Mouse (Mus musculus): Measurements from ENCODE around the gene Uba3. TPM values are rescaled to one million over a fixed set of nuclear protein-coding genes. Genes with fewer than 3 reads are reported as not detected.

Gene Uba3
- polyA plus RNA-seq, 1 experiment from 2014 or later = 90.6 TPM

- Histone ChIP-seq H3K27me3 (ENCODE audit: insufficient read depth, poor library complexity, severe bottlenecking) (no peaks in the 10 kb centered on the region), H3K9me3 (no peaks in the 10 kb centered on the region), H3K4me1 (peaks cover 29% of the 10 kb centered on the region), H3K4me3 (no peak overlapping the region), H3K27ac (peak overlapping the region; percentile 25; the same call in 1 of the 2 replicates), H3K36me3 (no peaks in the 10 kb centered on the region)
- no peak for DNase-seq (ENCODE audit: low spot score)
- WGBS = 30% methylated on average over 3 of the region's 3 CpGs
Measured at GRCm38 (mm10) chr6:97208406-97208805, 3.0 kb upstream of the Uba3 start.

- Histone ChIP-seq H3K36me3 (no peaks in the 10 kb centered on the region), H3K27ac (no peak overlapping the region), H3K4me1 (peaks cover 26% of the 10 kb centered on the region), H3K4me3 (no peak overlapping the region), H3K27me3 (ENCODE audit: insufficient read depth, poor library complexity, severe bottlenecking) (no peaks in the 10 kb centered on the region), H3K9me3 (no peaks in the 10 kb centered on the region)
- 77% methylated on average over 4 of the region's 4 CpGs for WGBS
- DNase-seq (ENCODE audit: low spot score) = no peak
Measured at GRCm38 (mm10) chr6:97207085-97207484, 1.6 kb upstream of the Uba3 start.

- Histone ChIP-seq H3K27me3 (ENCODE audit: insufficient read depth, poor library complexity, severe bottlenecking) (no peaks in the 10 kb centered on the region), H3K4me3 (peak overlapping the region; percentile 91), H3K4me1 (peaks cover 16% of the 10 kb centered on the region), H3K27ac (peak overlapping the region; percentile 97), H3K9me3 (no peaks in the 10 kb centered on the region), H3K36me3 (peaks cover 6% of the 10 kb centered on the region; the same call in 1 of the 2 replicates)
- WGBS = 1% methylated on average over 16 of the region's 16 CpGs
- DNase-seq (ENCODE audit: low spot score) = no peak
Measured at GRCm38 (mm10) chr6:97204952-97205351, 495 bp downstream of the Uba3 start.

GRCm38 (mm10) chr6:97204252-97204869 is 1.1 kb downstream of the Uba3 start:
- H3K36me3 ChIP-seq = peaks cover 6% of the 10 kb centered on the region; the same call in 1 of the 2 replicates
- peak overlapping the region; percentile 97 for H3K27ac ChIP-seq
- H3K27me3 ChIP-seq (ENCODE audit: insufficient read depth, poor library complexity, severe bottlenecking) = no peaks in the 10 kb centered on the region
- peaks cover 16% of the 10 kb centered on the region for H3K4me1 ChIP-seq
- H3K9me3 ChIP-seq = no peaks in the 10 kb centered on the region
- WGBS = 17% methylated on average over 9 of the region's 9 CpGs
- no peak for DNase-seq (ENCODE audit: low spot score)
- H3K4me3 ChIP-seq = peak overlapping the region; percentile 91

DNA sequence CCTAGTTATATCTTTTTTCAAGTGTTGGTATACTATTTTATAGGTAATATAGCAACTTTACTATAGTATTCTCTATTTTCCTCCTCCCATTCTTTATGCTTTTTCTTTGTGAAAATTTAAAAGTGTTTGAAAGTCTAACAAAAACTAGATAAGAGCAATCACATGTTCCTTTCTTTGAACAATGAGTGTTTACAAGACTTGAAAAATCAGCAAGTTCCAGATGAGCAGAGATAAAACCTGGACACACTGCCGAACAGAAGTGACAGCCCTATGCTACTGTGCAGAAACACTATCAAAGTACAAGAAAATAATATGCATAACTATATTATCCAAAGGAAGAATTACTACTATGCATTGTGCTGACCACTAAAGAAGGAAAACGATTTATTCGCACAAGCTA is 3.0 kb downstream of the Uba3 start:
- H3K4me1 ChIP-seq = peaks cover 12% of the 10 kb centered on the region
- H3K27ac ChIP-seq = no peak overlapping the region
- H3K36me3 ChIP-seq = peaks cover 20% of the 10 kb centered on the region
- H3K4me3 ChIP-seq = no peak overlapping the region
- 85% methylated on average over 3 of the region's 3 CpGs for WGBS
- DNase-seq (ENCODE audit: low spot score) = no peak
- no peaks in the 10 kb centered on the region for H3K9me3 ChIP-seq
- no peaks in the 10 kb centered on the region for H3K27me3 ChIP-seq (ENCODE audit: insufficient read depth, poor library complexity, severe bottlenecking)

- Histone ChIP-seq H3K27ac (no peak overlapping the region), H3K4me1 (peaks cover 12% of the 10 kb centered on the region), H3K27me3 (ENCODE audit: insufficient read depth, poor library complexity, severe bottlenecking) (no peaks in the 10 kb centered on the region), H3K36me3 (peaks cover 41% of the 10 kb centered on the region), H3K4me3 (no peak overlapping the region), H3K9me3 (no peaks in the 10 kb centered on the region)
- DNase-seq (ENCODE audit: low spot score) = no peak
- WGBS = 71% methylated on average over 3 of the region's 3 CpGs
Measured at GRCm38 (mm10) chr6:97200437-97200836, 5.0 kb downstream of the Uba3 start.

DNA sequence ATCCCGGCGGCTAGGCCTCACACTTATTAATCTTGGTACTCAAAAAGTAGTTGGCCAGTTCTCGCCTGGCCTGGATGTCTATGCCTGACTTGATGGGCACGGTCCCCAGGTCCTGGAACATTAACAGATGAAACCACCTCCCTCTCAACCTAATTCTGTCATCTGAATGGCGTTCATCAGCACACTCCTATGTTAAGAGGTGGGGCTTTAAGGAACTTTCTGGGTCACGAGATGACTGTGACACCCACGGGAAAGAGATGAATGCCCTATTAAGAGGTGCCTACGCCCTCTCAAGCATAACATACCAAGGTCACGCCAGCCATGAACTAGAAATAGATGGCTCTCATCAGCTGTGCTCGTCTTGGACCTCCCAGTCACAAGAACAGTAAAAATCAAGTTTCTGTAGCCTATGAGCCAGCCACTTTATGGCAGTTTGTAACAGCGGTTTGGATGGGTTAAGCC is 26.0 kb downstream of the Uba3 start:
- H3K27me3 ChIP-seq (ENCODE audit: insufficient read depth, poor library complexity, severe bottlenecking) = no peaks in the 10 kb centered on the region
- peak overlapping the region; percentile 95 for H3K27ac ChIP-seq
- H3K36me3 ChIP-seq = peaks cover 34% of the 10 kb centered on the region
- H3K4me1 ChIP-seq = peaks cover 23% of the 10 kb centered on the region
- DNase-seq (ENCODE audit: low spot score) = peak; percentile 76
- H3K4me3 ChIP-seq = peak overlapping the region; percentile 93
- no peaks in the 10 kb centered on the region for H3K9me3 ChIP-seq
- 7% methylated on average over 11 of the region's 11 CpGs for whole genome bisulfite sequencing

DNA sequence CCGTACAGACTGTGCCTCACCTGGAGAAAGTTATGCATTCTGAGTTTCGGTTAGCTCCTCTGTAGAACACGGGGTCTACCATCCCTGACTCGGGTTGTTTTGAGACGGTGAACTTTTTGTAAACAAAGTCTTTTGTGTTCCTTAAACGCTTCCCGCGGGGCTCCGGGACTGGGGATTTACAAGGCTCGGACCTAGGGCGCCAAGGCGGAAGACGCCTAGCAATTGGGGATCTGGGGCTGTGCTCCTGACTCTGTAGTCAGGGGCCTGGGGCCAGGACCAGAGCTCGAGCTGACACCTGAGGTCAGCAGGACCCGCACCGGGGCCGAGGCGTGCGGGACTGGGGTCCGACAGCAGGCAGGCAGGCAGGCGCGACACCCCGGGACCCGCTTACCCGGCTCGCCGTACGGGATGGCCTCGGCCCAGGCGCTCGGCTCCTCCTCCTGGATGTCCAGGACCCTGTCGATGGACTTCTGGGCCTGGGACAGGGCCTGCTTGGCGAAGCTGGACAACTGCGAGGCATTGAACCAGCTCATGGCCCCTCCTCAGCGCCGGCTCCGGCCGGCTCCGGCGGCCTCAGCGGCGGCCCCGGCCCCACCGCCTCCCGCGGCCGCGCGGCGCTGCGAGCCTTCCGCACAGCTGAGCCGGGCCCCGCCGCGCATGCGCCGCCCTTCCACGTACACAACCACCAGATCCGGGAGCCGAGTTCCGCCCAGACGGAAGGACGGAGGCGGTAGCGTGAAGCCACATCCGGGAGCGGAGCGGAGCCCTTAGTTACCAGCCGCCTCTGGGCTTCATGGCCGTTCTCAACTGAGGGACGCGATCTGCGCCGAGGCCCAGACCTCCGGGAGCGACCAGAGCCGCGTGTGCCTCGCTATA is 26.7 kb downstream of the Uba3 start, which contains the start of gene Tmf1:
Tmf1 (minus strand) TSS at position 632 of the 876 bp plus-strand sequence.
- Histone ChIP-seq H3K4me1 (peaks cover 23% of the 10 kb centered on the region), H3K9me3 (no peaks in the 10 kb centered on the region), H3K27me3 (ENCODE audit: insufficient read depth, poor library complexity, severe bottlenecking) (no peaks in the 10 kb centered on the region), H3K36me3 (peaks cover 31% of the 10 kb centered on the region), H3K27ac (peak within 1 kb of the TSS; percentile 95), H3K4me3 (peak within 1 kb of the TSS; percentile 93)
- 1% methylated on average over 80 of the region's 80 CpGs for WGBS
- peak; percentile 97 for DNase-seq (ENCODE audit: low spot score)

DNA sequence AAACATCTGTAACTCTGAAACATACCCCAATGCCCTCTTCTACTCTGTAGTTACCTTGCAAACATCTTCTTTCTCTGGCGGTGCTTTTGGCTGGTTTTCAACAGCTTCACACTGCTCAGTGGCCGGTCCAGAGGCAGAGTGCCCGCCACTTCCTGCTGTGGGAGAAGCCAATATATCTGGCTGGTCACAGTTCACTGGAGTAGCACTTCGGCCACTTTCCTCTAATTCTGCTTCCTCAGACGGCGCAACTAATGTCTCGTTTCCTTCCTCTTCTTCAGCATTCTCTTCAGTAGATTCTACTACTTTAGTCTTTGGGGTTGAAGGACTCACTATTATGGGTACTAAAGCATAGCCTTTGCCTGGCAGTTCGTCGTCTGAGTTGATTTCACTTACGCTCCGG is 29.7 kb downstream of the Uba3 start:
- H3K27ac ChIP-seq = no peak overlapping the region
- H3K4me1 ChIP-seq = peaks cover 20% of the 10 kb centered on the region
- H3K27me3 ChIP-seq (ENCODE audit: insufficient read depth, poor library complexity, severe bottlenecking) = no peaks in the 10 kb centered on the region
- 81% methylated on average over 11 of the region's 11 CpGs for WGBS
- no peak for DNase-seq (ENCODE audit: low spot score)
- no peaks in the 10 kb centered on the region for H3K9me3 ChIP-seq
- no peak overlapping the region for H3K4me3 ChIP-seq
- peaks cover 41% of the 10 kb centered on the region for H3K36me3 ChIP-seq

DNA sequence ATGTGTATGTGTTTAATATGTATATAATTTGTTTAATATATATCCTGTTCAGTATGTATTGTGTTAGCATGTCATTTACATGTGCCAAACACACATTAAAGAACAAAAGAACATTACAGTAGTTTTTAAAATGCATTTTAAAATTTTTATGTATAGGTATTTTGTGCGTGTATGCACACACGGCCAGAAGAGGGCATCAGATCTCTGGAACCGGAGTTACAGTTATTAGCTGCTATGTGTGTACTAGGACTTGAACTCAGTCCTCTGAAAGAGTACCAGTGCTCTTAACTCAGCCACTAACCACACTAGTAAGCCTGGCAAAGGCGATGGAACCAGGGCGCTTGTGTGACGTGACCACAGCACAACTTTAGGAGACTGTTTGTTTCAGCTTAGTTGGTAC is 55.3 kb downstream of the Uba3 start:
- no peak for DNase-seq (ENCODE audit: low spot score)
- WGBS = 77% methylated on average over 6 of the region's 6 CpGs
- peaks cover 25% of the 10 kb centered on the region for H3K4me1 ChIP-seq
- no peaks in the 10 kb centered on the region for H3K27me3 ChIP-seq (ENCODE audit: insufficient read depth, poor library complexity, severe bottlenecking)
- no peak overlapping the region for H3K27ac ChIP-seq
- no peak overlapping the region for H3K4me3 ChIP-seq
- H3K36me3 ChIP-seq = peaks cover 11% of the 10 kb centered on the region; the same call in 1 of the 2 replicates
- no peaks in the 10 kb centered on the region for H3K9me3 ChIP-seq

- peaks cover 11% of the 10 kb centered on the region; the same call in 1 of the 2 replicates for H3K36me3 ChIP-seq
- 75% methylated on average over 2 of the region's 2 CpGs for WGBS
- no peak overlapping the region for H3K27ac ChIP-seq
- peaks cover 26% of the 10 kb centered on the region for H3K4me1 ChIP-seq
- no peak for DNase-seq (ENCODE audit: low spot score)
- no peaks in the 10 kb centered on the region for H3K9me3 ChIP-seq
- no peak overlapping the region for H3K4me3 ChIP-seq
- H3K27me3 ChIP-seq (ENCODE audit: insufficient read depth, poor library complexity, severe bottlenecking) = no peaks in the 10 kb centered on the region
Measured at GRCm38 (mm10) chr6:97149721-97150120, 55.7 kb downstream of the Uba3 start.

DNA sequence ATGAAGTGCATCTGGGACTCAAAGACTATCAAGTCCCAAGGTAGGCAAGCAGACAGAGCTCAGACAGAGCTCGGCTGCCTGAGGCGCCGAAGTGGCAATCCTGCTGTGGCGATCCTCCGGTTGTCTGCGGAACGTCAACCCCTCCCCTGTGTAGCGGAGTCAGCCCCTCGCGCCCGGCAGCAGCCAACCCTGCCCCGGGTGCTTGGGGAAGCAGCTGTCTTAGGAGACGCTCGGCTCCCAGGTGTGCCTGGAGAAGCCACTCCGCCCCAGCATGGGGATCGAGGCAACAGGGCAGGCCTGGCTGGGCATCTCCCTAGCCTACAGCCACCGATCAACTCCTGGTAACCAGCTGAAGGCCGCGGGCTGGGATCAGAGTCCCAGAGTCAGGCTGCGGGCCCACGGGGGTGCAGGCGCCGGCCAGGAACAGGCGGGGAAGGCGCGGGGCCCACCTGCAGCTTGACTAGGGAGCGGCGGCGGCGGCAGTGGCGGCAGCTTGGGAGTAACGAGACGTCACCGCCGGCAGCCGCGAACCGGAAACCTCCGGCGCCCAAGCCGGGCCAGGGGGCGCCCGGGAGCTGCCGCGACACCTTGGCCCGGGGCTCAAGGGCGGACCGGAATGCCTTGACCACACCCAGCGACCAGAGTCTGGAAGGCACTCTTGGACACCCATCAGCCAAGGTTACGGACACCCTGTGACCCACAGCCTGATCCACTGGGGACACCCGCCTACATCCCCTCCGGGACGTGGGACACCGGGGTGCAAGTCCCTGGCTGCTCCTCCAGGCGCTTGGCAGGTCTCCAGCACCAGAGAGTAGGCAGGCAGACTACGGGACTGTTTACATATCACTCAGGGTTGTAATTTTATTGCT is 56.8 kb downstream of the Uba3 start, which contains the start of gene Eogt:
Eogt (minus strand) TSS at position 800 of the 869 bp plus-strand sequence.
- H3K27me3 ChIP-seq (ENCODE audit: insufficient read depth, poor library complexity, severe bottlenecking) = no peaks in the 10 kb centered on the region
- WGBS = under 1% methylated on average over 55 of the region's 56 CpGs
- peak within 1 kb of the TSS; percentile 81 for H3K4me3 ChIP-seq
- peak; percentile 92 for DNase-seq (ENCODE audit: low spot score)
- H3K36me3 ChIP-seq = peaks cover 8% of the 10 kb centered on the region; the same call in 1 of the 2 replicates
- H3K4me1 ChIP-seq = peaks cover 30% of the 10 kb centered on the region
- no peaks in the 10 kb centered on the region for H3K9me3 ChIP-seq
- peak within 1 kb of the TSS; percentile 93 for H3K27ac ChIP-seq
